Mouse (Mus musculus) G1E (cell line): Measurements from ENCODE around the gene Fermt3.

Source experiments
- CTCF ChIP-seq: IDR thresholded peaks from 2 replicates; pipeline ENCODE4 v1.5.1; 2012; ENCODE audit warnings: low read depth, low read length, inconsistent platforms, mixed read lengths
- GATA1 ChIP-seq: IDR thresholded peaks from 2 replicates; pipeline ENCODE4 v1.6.1; 2012; ENCODE audit warnings: borderline replicate concordance, low read length, inconsistent platforms, mixed read lengths
- GATA2 ChIP-seq: IDR thresholded peaks from 2 replicates; pipeline ENCODE4 v1.6.1; 2012; ENCODE audit warnings: low read depth, low read length, inconsistent platforms, borderline replicate concordance
- POLR2AphosphoS5 ChIP-seq: IDR thresholded peaks from 2 replicates; pipeline ENCODE4 v1.6.1; 2012; ENCODE audit warnings: low read depth, low read length, inconsistent platforms; ENCODE audit not compliant: insufficient replicate concordance
- TAL1 ChIP-seq: conservative IDR thresholded peaks from 2 replicates; pipeline ENCODE4 v1.6.1; 2012; ENCODE audit warnings: low read depth, low read length, inconsistent platforms, mixed read lengths

- no peak for TF ChIP-seq CTCF
- no peak for TF ChIP-seq POLR2AphosphoS5
- TF ChIP-seq TAL1, result no peak
- no peak for TF ChIP-seq GATA1
- TF ChIP-seq GATA2, result no peak
Measured at GRCm38 (mm10) chr19:6968491-6969271, 50.6 kb downstream of the Fermt3 start.
